ENCODE assay signal across 19 mouse cellular contexts in genomic region chr15:82213222-82213621, GRCm38 (mm10). TPM values are rescaled to one million over a fixed set of nuclear protein-coding genes. Genes with fewer than 3 reads are reported as not detected.
A peak's percentile ranks its signal among the peaks of the same experiment; 100 is the strongest.
DNase-seq lines count a peak whose midpoint lies in the region; ATAC-seq and TF ChIP-seq lines count a peak whose summit lies in the region.
"Had no signal": no experiment of that assay in that cellular context is flagged by ENCODE, and none has a peak within 500 bp of the region (broad histone marks: within the 10 kb centered on the region; RNA-seq: fewer than 3 reads in every experiment).

No protein-coding gene starts in this region.

- peak overlapping the region; percentile 56 for H3K4me3 ChIP-seq in hindbrain, embryonic 10.5 days
- H3K4me3 ChIP-seq in hindbrain, embryonic 12.5 days = no peak overlapping the region
- H3K4me3 ChIP-seq in CH12.LX (replicated peaks in 1 of 3; ENCODE audit: low read depth in 2 of 3, low read length in 2 of 3, poor library complexity in 1 of 3) (peak overlapping the region in 2 of 3 experiments; percentile 26 to 98), ES-Bruce4 (ENCODE audit: low read depth, low read length) (peak overlapping the region; percentile 39; the same call in 1 of the 2 replicates)
- H3K4me3 ChIP-seq in embryonic facial prominence, embryonic 13.5 days = no peak overlapping the region

- TF ChIP-seq CTCF in CH12.LX (conservative IDR thresholded peaks at IDR 0.05 in 1 of 2, IDR thresholded peaks at IDR 0.05 in 1 of 2; ENCODE audit: low read depth in 2 of 2, low read length in 2 of 2) (no peak), ES-Bruce4 (IDR thresholded peaks at IDR 0.05; ENCODE audit: low read depth, low read length) (no peak)

- TF ChIP-seq EP300 in CH12.LX (IDR thresholded peaks at IDR 0.05; ENCODE audit: low read length) = no peak
- TF ChIP-seq EP300 in ES-Bruce4 (IDR thresholded peaks at IDR 0.05; ENCODE audit: insufficient read depth, low read depth, low read length) = no peak

- ATAC-seq in hindbrain, embryonic 12.5 days (ENCODE audit: low FRiP score) = no peak
- no peak for ATAC-seq in embryonic facial prominence, embryonic 13.5 days (ENCODE audit: insufficient number of reproducible peaks, insufficient read depth, low FRiP score, low TSS enrichment, low read depth)
- ATAC-seq: CD4-positive, CD25-positive, alpha-beta regulatory T cell, adult 4 months had no signal

- DNase-seq in hindbrain, embryonic 10.5 days (ENCODE audit: low spot score) = no peak
- DNase-seq in CH12.LX (ENCODE audit: extremely low read depth) = no peak
- DNase-seq in gastrocnemius, postnatal 4 days (ENCODE audit: low spot score in 2 of 2) = no peak
- no peak for DNase-seq in frontal cortex, postnatal 10 days (ENCODE audit: low spot score in 2 of 2)
- DNase-seq: heart, adult 2 months; heart, postnatal 4 days; layer of hippocampus, postnatal 36 days; lung, postnatal 36 days; right cerebral cortex, adult 18-20 months; thymus, postnatal 14 days had no signal

- no peak overlapping the region for H3K4me2 ChIP-seq in hindbrain, embryonic 12.5 days (replicated peaks)
- H3K4me2 ChIP-seq in CH12.LX (ENCODE audit: insufficient read depth, low read depth, poor library complexity, severe bottlenecking) = peak overlapping the region; percentile 88
- H3K4me2 ChIP-seq in embryonic facial prominence, embryonic 13.5 days = peak overlapping the region; percentile 83; the same call in 1 of the 2 replicates

- no peak overlapping the region for H3K27ac ChIP-seq in hindbrain, embryonic 10.5 days
- no peak overlapping the region for H3K27ac ChIP-seq in hindbrain, embryonic 12.5 days
- H3K27ac ChIP-seq in CH12.LX (ENCODE audit: insufficient read depth, low read depth) (peak overlapping the region; percentile 71), ES-Bruce4 (ENCODE audit: insufficient read depth, low read length) (no peak overlapping the region)
- H3K27ac ChIP-seq in embryonic facial prominence, embryonic 13.5 days = no peak overlapping the region
- H3K27ac ChIP-seq: heart, adult 2 months; liver, embryonic 15.5 days had no signal

- no peaks in the 10 kb centered on the region for H3K9me3 ChIP-seq in hindbrain, embryonic 10.5 days
- H3K9me3 ChIP-seq in hindbrain, embryonic 12.5 days (replicated peaks) = no peaks in the 10 kb centered on the region
- H3K9me3 ChIP-seq in CH12.LX (replicated peaks; ENCODE audit: low read length) (no peaks in the 10 kb centered on the region), ES-Bruce4 (replicated peaks; ENCODE audit: control insufficient read depth, insufficient read depth, low read length, poor library complexity, severe bottlenecking) (no peaks in the 10 kb centered on the region)
- H3K9me3 ChIP-seq in embryonic facial prominence, embryonic 13.5 days = no peaks in the 10 kb centered on the region
- H3K9me3 ChIP-seq: liver, embryonic 15.5 days had no signal

- H3K36me3 ChIP-seq in hindbrain, embryonic 10.5 days = no peaks in the 10 kb centered on the region
- H3K36me3 ChIP-seq in hindbrain, embryonic 12.5 days = no peaks in the 10 kb centered on the region
- H3K36me3 ChIP-seq in CH12.LX (replicated peaks in 1 of 2; ENCODE audit: control insufficient read depth in 1 of 2, insufficient read depth in 1 of 2, low read length in 1 of 2) (peaks cover 3 to 28% of the 10 kb centered on the region in 2 experiments), ES-Bruce4 (ENCODE audit: control insufficient read depth, insufficient read depth, low read length, poor library complexity, severe bottlenecking) (no peaks in the 10 kb centered on the region)
- H3K36me3 ChIP-seq in embryonic facial prominence, embryonic 13.5 days = no peaks in the 10 kb centered on the region
- H3K36me3 ChIP-seq: liver, embryonic 15.5 days had no signal

- H3K79me2 ChIP-seq in CH12.LX (replicated peaks; ENCODE audit: control insufficient read depth, extremely low read depth, insufficient read depth, poor library complexity, severe bottlenecking) = peaks cover 65% of the 10 kb centered on the region

- TF ChIP-seq POLR2A in CH12.LX (IDR thresholded peaks at IDR 0.05; ENCODE audit: low read depth, low read length) (no peak), ES-Bruce4 (IDR thresholded peaks at IDR 0.05; ENCODE audit: insufficient read depth, low read length) (no peak)

- TF ChIP-seq RAD21 in CH12.LX (IDR thresholded peaks at IDR 0.05; ENCODE audit: low read depth, low read length) = no peak

- WGBS in hindbrain, embryonic 10.5 days = 13% methylated on average over 4 of the region's 4 CpGs
- WGBS in hindbrain, embryonic 12.5 days = 13% methylated on average over 4 of the region's 4 CpGs
- 20% methylated on average over 4 of the region's 4 CpGs for WGBS in embryonic facial prominence, embryonic 13.5 days

- H3K27me3 ChIP-seq in hindbrain, embryonic 10.5 days (ENCODE audit: insufficient read depth, poor library complexity, severe bottlenecking) = peaks cover 97% of the 10 kb centered on the region
- H3K27me3 ChIP-seq in hindbrain, embryonic 12.5 days = peaks cover 92% of the 10 kb centered on the region
- H3K27me3 ChIP-seq in CH12.LX (replicated peaks) = no peaks in the 10 kb centered on the region
- H3K27me3 ChIP-seq in ES-Bruce4 (ENCODE audit: control insufficient read depth, insufficient read depth, low read length, poor library complexity, severe bottlenecking) = peaks cover 1% of the 10 kb centered on the region; the same call in 1 of the 2 replicates
- H3K27me3 ChIP-seq in embryonic facial prominence, embryonic 13.5 days = peaks cover 95% of the 10 kb centered on the region

- no peak overlapping the region for H3K9ac ChIP-seq in hindbrain, embryonic 12.5 days
- H3K9ac ChIP-seq in CH12.LX (ENCODE audit: insufficient read depth, low read depth) = peak overlapping the region; percentile 82
- 0 out of 2 replicates have a peak overlapping the region, but pooled peaks have one; percentile 88 for H3K9ac ChIP-seq in ES-Bruce4 (ENCODE audit: low read depth, poor library complexity, severe bottlenecking)
- no peak overlapping the region for H3K9ac ChIP-seq in embryonic facial prominence, embryonic 13.5 days
- H3K9ac ChIP-seq: liver, embryonic 15.5 days had no signal

- dilution Hi-C loops in CH12.LX (cut with MboI; ENCODE audit: extremely low pct_ligation_motif_present, extremely low pct_unique_long_range_greater_than_20kb, low sequenced_read_pairs) = no loop called here

- in situ Hi-C loops in CH12.LX (cut with MboI; ENCODE audit: low pct_ligation_motif_present, low pct_unique_long_range_greater_than_20kb, low sequenced_read_pairs) = loop anchor here (10.0 kb wide), 1 partner anchor 68 kb away; the partner anchor contains the start of gene Srebf2

- peaks cover 58% of the 10 kb centered on the region for H3K4me1 ChIP-seq in hindbrain, embryonic 10.5 days (replicated peaks)
- peaks cover 35% of the 10 kb centered on the region for H3K4me1 ChIP-seq in hindbrain, embryonic 12.5 days
- H3K4me1 ChIP-seq in CH12.LX (ENCODE audit: control insufficient read depth in 1 of 2, insufficient read depth in 2 of 2) (peaks cover 15 to 50% of the 10 kb centered on the region in 2 experiments), ES-Bruce4 (ENCODE audit: control insufficient read depth, insufficient read depth, low read length) (peaks cover 8% of the 10 kb centered on the region)
- peaks cover 35% of the 10 kb centered on the region for H3K4me1 ChIP-seq in embryonic facial prominence, embryonic 13.5 days

RNA-seq across cellular contexts. Expression of gene Shisa8, which starts 0.6 kb away (rescaled TPM):
- polyA plus RNA-seq in hindbrain, embryonic 10.5 days (2016; fragmentation: Nextera tagmentation; extraction: Ambion mirVana) = 1.6 and 1.8 TPM in 2 replicates
- polyA plus RNA-seq in hindbrain, embryonic 12.5 days (2016; fragmentation: Nextera tagmentation; extraction: Ambion mirVana) = 1.6 and 1.7 TPM in 2 replicates
- total RNA-seq in CH12.LX (2012; rRNA removed) (152 and 159 TPM in 2 replicates), CH12.LX (2014; rRNA removed) (94.6 and 103 TPM in 2 replicates)
- polyA plus RNA-seq in CH12.LX (2012; ENCODE audit: insufficient read length, low read depth) (64.2 and 83.4 TPM in 2 replicates), ES-Bruce4 (2011; ENCODE audit: insufficient read depth, insufficient read length, low read depth, missing spikeins) (6.8 and 7.4 TPM in 2 replicates)
- polyA plus RNA-seq in embryonic facial prominence, embryonic 13.5 days (2015; fragmentation: Nextera tagmentation; extraction: Ambion mirVana) = 0.18 and 0.50 TPM in 2 replicates
- total RNA-seq in gastrocnemius, postnatal 4 days (2021) = under 1 TPM in 1 of 2 experiments, not detected in 1; 0.23 TPM
- polyA plus RNA-seq: CD4-positive, CD25-positive, alpha-beta regulatory T cell, adult 4 months had no signal

RNA-seq across cellular contexts. Expression of gene Tnfrsf13c, which starts 10.9 kb away (rescaled TPM):
- polyA plus RNA-seq in hindbrain, embryonic 10.5 days (2016; fragmentation: Nextera tagmentation; extraction: Ambion mirVana) = 0.18 and 0.46 TPM in 2 replicates
- polyA plus RNA-seq in hindbrain, embryonic 12.5 days (2016; fragmentation: Nextera tagmentation; extraction: Ambion mirVana) = 0.18 and 0.34 TPM in 2 replicates
- total RNA-seq in CH12.LX (2012; rRNA removed) (287 and 334 TPM in 2 replicates), CH12.LX (2014; rRNA removed) (188 and 204 TPM in 2 replicates)
- polyA plus RNA-seq in CH12.LX (2012; ENCODE audit: insufficient read length, low read depth) (219 and 257 TPM in 2 replicates), ES-Bruce4 (2011; ENCODE audit: insufficient read depth, insufficient read length, low read depth, missing spikeins) (1.9 and 2.3 TPM in 2 replicates)
- polyA plus RNA-seq in embryonic facial prominence, embryonic 13.5 days (2015; fragmentation: Nextera tagmentation; extraction: Ambion mirVana) = 0.17 TPM in 1 of 2 replicates, not detected in the other
- total RNA-seq in gastrocnemius, postnatal 4 days (2021) = under 1 TPM in 1 of 2 experiments, not detected in 1; 0.66 TPM
- polyA plus RNA-seq: limb, embryonic 11.5 days had no signal

RNA-seq across cellular contexts. Expression of gene Cenpm, which starts 31.3 kb away (rescaled TPM):
- 86.2 and 92.6 TPM in 2 replicates for polyA plus RNA-seq in hindbrain, embryonic 10.5 days (2016; fragmentation: Nextera tagmentation; extraction: Ambion mirVana)
- 51.1 and 51.4 TPM in 2 replicates for polyA plus RNA-seq in hindbrain, embryonic 12.5 days (2016; fragmentation: Nextera tagmentation; extraction: Ambion mirVana)
- total RNA-seq in CH12.LX (2012; rRNA removed) = 31.5 and 34.2 TPM in 2 replicates
- total RNA-seq in CH12.LX (2014; rRNA removed) = 17.1 and 22.8 TPM in 2 replicates
- polyA plus RNA-seq in CH12.LX (2012; ENCODE audit: insufficient read length, low read depth) = 39.6 and 44.0 TPM in 2 replicates
- polyA plus RNA-seq in ES-Bruce4 (2011; ENCODE audit: insufficient read depth, insufficient read length, low read depth, missing spikeins) = 43.2 and 52.0 TPM in 2 replicates
- polyA plus RNA-seq in embryonic facial prominence, embryonic 13.5 days (2015; fragmentation: Nextera tagmentation; extraction: Ambion mirVana) = 61.7 and 72.7 TPM in 2 replicates
- 10 to 100 TPM in 1 of 2 experiments, 1 to 10 TPM in 1; 8.5 to 14.4 TPM for total RNA-seq in gastrocnemius, postnatal 4 days (2021)
- total RNA-seq: neutrophil, adult 5-6 weeks had no signal

RNA-seq across cellular contexts. Expression of gene 1500009C09Rik, which starts 39.0 kb away (rescaled TPM):
- 0.17 and 1.5 TPM in 2 replicates for polyA plus RNA-seq in hindbrain, embryonic 10.5 days (2016; fragmentation: Nextera tagmentation; extraction: Ambion mirVana)
- polyA plus RNA-seq in hindbrain, embryonic 12.5 days (2016; fragmentation: Nextera tagmentation; extraction: Ambion mirVana) = 1.3 and 1.6 TPM in 2 replicates
- not detected in 2 replicates for total RNA-seq in CH12.LX (2012; rRNA removed)
- not detected in 2 replicates for total RNA-seq in CH12.LX (2014; rRNA removed)
- polyA plus RNA-seq in CH12.LX (2012; ENCODE audit: insufficient read length, low read depth) = not detected in 2 replicates
- not detected in 2 replicates for polyA plus RNA-seq in ES-Bruce4 (2011; ENCODE audit: insufficient read depth, insufficient read length, low read depth, missing spikeins)
- 0.17 TPM in 1 of 2 replicates, not detected in the other for polyA plus RNA-seq in embryonic facial prominence, embryonic 13.5 days (2015; fragmentation: Nextera tagmentation; extraction: Ambion mirVana)
- total RNA-seq in gastrocnemius, postnatal 4 days (2021) = not detected
- total RNA-seq: heart, adult 2 months; heart, postnatal 4 days; neutrophil, adult 5-6 weeks had no signal
- polyA plus RNA-seq: CD4-positive, CD25-positive, alpha-beta regulatory T cell, adult 4 months; intestine, embryonic 16.5 days; limb, embryonic 11.5 days; liver, embryonic 15.5 days; Patski had no signal

Comparison
In these comparisons a context has a peak if more than half of its experiments do, and no peak if none do; other contexts are left out.
1. H3K4me3 ChIP-seq: peak in hindbrain, embryonic 10.5 days (single experiment), CH12.LX (2 of 3) and ES-Bruce4 (single experiment); none in hindbrain, embryonic 12.5 days (single experiment) and embryonic facial prominence, embryonic 13.5 days (single experiment).
2. H3K9ac ChIP-seq: peak in CH12.LX (single experiment) and ES-Bruce4 (single experiment); none in hindbrain, embryonic 12.5 days (single experiment) and embryonic facial prominence, embryonic 13.5 days (single experiment).
3. RNA of gene Tnfrsf13c, which starts 10.9 kb away (polyA plus RNA-seq): 219 to 257 TPM in CH12.LX; 1.9 to 2.3 TPM in ES-Bruce4, 0.18 to 0.46 TPM in hindbrain, embryonic 10.5 days, 0.18 to 0.34 TPM in hindbrain, embryonic 12.5 days and 0.17 TPM in embryonic facial prominence, embryonic 13.5 days; every median in the first group is over 10 times any median in the second.